Mouse (Mus musculus): Measurements from ENCODE around the gene Alg14.

DNA sequence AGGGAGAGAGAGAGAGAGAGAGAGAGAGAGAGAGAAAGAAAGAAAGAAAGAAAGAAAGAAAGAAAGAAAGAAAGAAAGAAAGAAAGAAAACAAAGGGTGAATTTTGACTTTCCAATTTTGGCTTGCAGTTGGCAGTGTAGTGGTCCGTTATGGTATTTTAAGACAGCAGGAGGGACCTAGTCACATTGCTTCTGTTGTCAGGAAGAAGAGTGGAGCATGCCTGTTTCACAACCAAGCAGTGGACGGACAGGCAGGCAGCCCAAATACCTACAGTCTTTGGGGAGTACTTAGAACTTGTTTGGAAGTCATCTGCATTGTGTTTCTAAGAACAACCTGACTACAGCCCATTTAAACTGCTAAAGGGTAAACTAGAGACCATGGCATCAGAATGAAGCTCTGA lies 47.1 kb downstream of the Alg14 start:
- no peak for TF ChIP-seq CTCF (IDR thresholded peaks at IDR 0.05 in 2 of 3, conservative IDR thresholded peaks at IDR 0.05 in 1 of 3; ENCODE audit: control insufficient read depth in 1 of 3, insufficient read depth in 1 of 3, low read depth in 2 of 3, low read length in 3 of 3, poor library complexity in 1 of 3, severe bottlenecking in 1 of 3)
- TF ChIP-seq KAT2A (conservative IDR thresholded peaks at IDR 0.05; ENCODE audit: low read depth, low read length), result no peak
- TF ChIP-seq GATA1 (IDR thresholded peaks at IDR 0.05; ENCODE audit: low read depth, low read length), result no peak
